Mouse (Mus musculus) stomach, embryonic 16.5 days (tissue): ENCODE data around the gene Adgrv1. TPM values are rescaled to one million over a fixed set of nuclear protein-coding genes. Genes with fewer than 3 reads are reported as not detected.
A peak's percentile ranks its signal among the peaks of the same experiment; 100 is the strongest.

Source experiments
- ATAC-seq: fragments of 200-750 bp; cut with Nextera tagmentation; 2 replicates; pipeline ENCODE4 v1.8.0; 2017; ENCODE audit warnings: moderate number of reproducible peaks, moderate TSS enrichment; ENCODE audit not compliant: insufficient read depth, low FRiP score
- H3K27ac ChIP-seq: fragments of 300-500 bp; sonication (generic); 2 replicates; pipeline ENCODE4 v1.5.1; 2014; ENCODE audit warnings: low read length
- H3K27me3 ChIP-seq: fragments of 300-500 bp; sonication (generic); 2 replicates; pipeline ENCODE4 v1.6.1; 2014; ENCODE audit warnings: low read length, control low read depth, mixed read lengths; ENCODE audit not compliant: control insufficient read depth, insufficient read depth
- H3K36me3 ChIP-seq: fragments of 300-500 bp; sonication (generic); 2 replicates; pipeline ENCODE4 v1.6.1; 2014; ENCODE audit warnings: low read length; ENCODE audit not compliant: control insufficient read depth, insufficient read depth
- H3K4me1 ChIP-seq: fragments of 300-500 bp; sonication (generic); 2 replicates; pipeline ENCODE4 v1.6.1; 2014; ENCODE audit warnings: low read length, control low read depth, mixed read lengths; ENCODE audit not compliant: control insufficient read depth, insufficient read depth
- H3K4me2 ChIP-seq: fragments of 300-500 bp; sonication (generic); 2 replicates; pipeline ENCODE4 v1.6.1; 2014; ENCODE audit warnings: low read depth, low read length, mixed read lengths
- H3K4me3 ChIP-seq: fragments of 300-500 bp; sonication (generic); replicated peaks from 2 replicates; pipeline ENCODE4 v1.5.1; 2014; ENCODE audit warnings: mild to moderate bottlenecking, low read length
- H3K9ac ChIP-seq: fragments of 300-500 bp; sonication (generic); 2 replicates; pipeline ENCODE4 v1.6.1; 2014; ENCODE audit warnings: low read length
- H3K9me3 ChIP-seq: fragments of 300-500 bp; sonication (generic); replicated peaks from 2 replicates; pipeline ENCODE4 v1.6.1; 2016; ENCODE audit warnings: low read length, control low read depth; ENCODE audit not compliant: control insufficient read depth
- WGBS: fragments of 180-500 bp; shearing (Covaris S2); extraction: QIAGEN DNeasy Blood & Tissue Kit; methylation state at CpG from one replicate; pipeline ENCODE4 v1.1.7; 2014; 5-methylcytosine and 5-hydroxymethylcytosine counted together
- polyA plus RNA-seq: library from polyadenylated mRNA; unstranded; fragments of >200 nt; fragmentation: Nextera tagmentation; extraction: Ambion mirVana; gene quantifications from 2 replicates; pipeline ENCODE4 v1.2.1, GENCODE M21; 2015

The Adgrv1 gene
- polyA plus RNA-seq, 1 experiment from 2014 or later, result 1.1 TPM

- 52% methylated on average over 1 of the region's 1 CpGs for WGBS
Observed at GRCm38 (mm10) chr13:81144434-81144833, 488.5 kb downstream of the Adgrv1 start.

GRCm38 (mm10) chr13:81142268-81142884 lies 490.6 kb downstream of the Adgrv1 start:
- Histone ChIP-seq H3K27me3 (no peaks in the 10 kb centered on the region), H3K27ac (no peak overlapping the region), H3K4me3 (no peak overlapping the region), H3K36me3 (no peaks in the 10 kb centered on the region), H3K9ac (no peak overlapping the region), H3K9me3 (no peaks in the 10 kb centered on the region), H3K4me1 (no peaks in the 10 kb centered on the region), H3K4me2 (no peak overlapping the region)
- ATAC-seq, result no peak
- 68% methylated on average over 6 of the region's 6 CpGs for WGBS

More at GRCm38 (mm10) chr13:81144434-81144833, 488.5 kb downstream of the Adgrv1 start:
- H3K4me2 ChIP-seq, result no peak overlapping the region
- H3K4me3 ChIP-seq, result no peak overlapping the region
- no peak overlapping the region for H3K27ac ChIP-seq
- H3K4me1 ChIP-seq, result no peaks in the 10 kb centered on the region
- ATAC-seq, result no peak
- no peak overlapping the region for H3K9ac ChIP-seq
- no peaks in the 10 kb centered on the region for H3K9me3 ChIP-seq
- H3K27me3 ChIP-seq, result no peaks in the 10 kb centered on the region
- no peaks in the 10 kb centered on the region for H3K36me3 ChIP-seq

GRCm38 (mm10) chr13:81136652-81137422 lies 496.1 kb downstream of the Adgrv1 start:
- Histone ChIP-seq H3K36me3 (no peaks in the 10 kb centered on the region), H3K4me2 (0 out of 2 replicates have a peak overlapping the region, but pooled peaks have one; percentile 5)
- peak; percentile 88 for ATAC-seq

GRCm38 (mm10) chr13:81135953-81136352 lies 497.0 kb downstream of the Adgrv1 start:
- Histone ChIP-seq H3K4me2 (no peak overlapping the region), H3K4me1 (peaks cover 26% of the 10 kb centered on the region)

More at GRCm38 (mm10) chr13:81136652-81137422, 496.1 kb downstream of the Adgrv1 start:
- no peaks in the 10 kb centered on the region for H3K27me3 ChIP-seq
- WGBS, result 23% methylated on average over 11 of the region's 11 CpGs
- no peaks in the 10 kb centered on the region for H3K9me3 ChIP-seq
- peak overlapping the region; percentile 79 for H3K27ac ChIP-seq
- no peak overlapping the region for H3K9ac ChIP-seq
- H3K4me1 ChIP-seq, result peaks cover 26% of the 10 kb centered on the region
- no peak overlapping the region for H3K4me3 ChIP-seq

GRCm38 (mm10) chr13:81134412-81134811 lies 498.5 kb downstream of the Adgrv1 start:
- ATAC-seq, result no peak
- H3K4me1 ChIP-seq, result peaks cover 26% of the 10 kb centered on the region
- H3K36me3 ChIP-seq, result no peaks in the 10 kb centered on the region
- H3K4me3 ChIP-seq, result no peak overlapping the region
- H3K4me2 ChIP-seq, result no peak overlapping the region
- H3K27me3 ChIP-seq, result no peaks in the 10 kb centered on the region
- H3K9ac ChIP-seq, result no peak overlapping the region
- no peaks in the 10 kb centered on the region for H3K9me3 ChIP-seq
- H3K27ac ChIP-seq, result no peak overlapping the region

More at GRCm38 (mm10) chr13:81135953-81136352, 497.0 kb downstream of the Adgrv1 start:
- Histone ChIP-seq H3K36me3 (no peaks in the 10 kb centered on the region), H3K4me3 (no peak overlapping the region), H3K27ac (peak overlapping the region; percentile 79), H3K9ac (no peak overlapping the region), H3K27me3 (no peaks in the 10 kb centered on the region), H3K9me3 (no peaks in the 10 kb centered on the region)
- ATAC-seq, result peak; percentile 23; the same call in 1 of the 2 replicates
- WGBS, result 50% methylated on average over 10 of the region's 10 CpGs

GRCm38 (mm10) chr13:81133336-81133735 lies 499.6 kb downstream of the Adgrv1 start:
- ATAC-seq, result no peak
- H3K36me3 ChIP-seq, result no peaks in the 10 kb centered on the region
- H3K27ac ChIP-seq, result no peak overlapping the region
- H3K9me3 ChIP-seq, result no peaks in the 10 kb centered on the region
- H3K9ac ChIP-seq, result no peak overlapping the region
- H3K4me3 ChIP-seq, result no peak overlapping the region
- H3K4me2 ChIP-seq, result no peak overlapping the region
- H3K4me1 ChIP-seq, result peaks cover 26% of the 10 kb centered on the region
- H3K27me3 ChIP-seq, result no peaks in the 10 kb centered on the region
- 70% methylated on average over 4 of the region's 4 CpGs for WGBS

- no peak overlapping the region for H3K4me2 ChIP-seq
- 57% methylated on average over 5 of the region's 5 CpGs for WGBS
- no peaks in the 10 kb centered on the region for H3K36me3 ChIP-seq
- no peak overlapping the region for H3K27ac ChIP-seq
- no peak overlapping the region for H3K4me3 ChIP-seq
- no peak for ATAC-seq
- no peaks in the 10 kb centered on the region for H3K27me3 ChIP-seq
- peaks cover 26% of the 10 kb centered on the region for H3K4me1 ChIP-seq
- H3K9me3 ChIP-seq, result no peaks in the 10 kb centered on the region
- H3K9ac ChIP-seq, result no peak overlapping the region
Observed at GRCm38 (mm10) chr13:81132691-81133090, 500.3 kb downstream of the Adgrv1 start.

- no peaks in the 10 kb centered on the region for H3K27me3 ChIP-seq
- H3K4me2 ChIP-seq, result no peak overlapping the region
- WGBS, result 45% methylated on average over 6 of the region's 6 CpGs
- H3K27ac ChIP-seq, result no peak overlapping the region
- no peaks in the 10 kb centered on the region for H3K36me3 ChIP-seq
- H3K9ac ChIP-seq, result 0 out of 2 replicates have a peak overlapping the region, but pooled peaks have one; percentile 21
- peaks cover 21% of the 10 kb centered on the region for H3K4me1 ChIP-seq
- peak; percentile 34; the same call in 1 of the 2 replicates for ATAC-seq
- no peaks in the 10 kb centered on the region for H3K9me3 ChIP-seq
- no peak overlapping the region for H3K4me3 ChIP-seq
Observed at GRCm38 (mm10) chr13:81131860-81132259, 501.1 kb downstream of the Adgrv1 start.
